Mouse (Mus musculus) urinary bladder, adult 18-20 months (tissue): ENCODE measurements at regions not wholly inside any gene's neighbourhood (a gene's known extent, or its start where the extent isn't known, plus 50 kb on each side); places are given as distances from the start of the nearest gene placed in this dataset.
A peak's percentile ranks its signal among the peaks of the same experiment; 100 is the strongest.

ENCODE experiments used
- DNase-seq, 2 experiments: peaks; one replicate each; pipeline ENCODE4 v3.0.0; 2022; ENCODE audit warnings: low spot score in 2 of 2, mixed read lengths in 2 of 2

- DNase-seq, result peak; percentile 32 to 82
These were observed 55.6 kb upstream of the Cep85l start for GRCm38 (mm10) chr10:53435181-53435874.

GRCm38 (mm10) chr10:53434376-53435171 is 54.8 kb upstream of the Cep85l start:
- peak; percentile 26 to 27 for DNase-seq

- DNase-seq, result no peak
These were observed 53.0 kb upstream of the Cep85l start for GRCm38 (mm10) chr10:53432794-53433193.

- no peak for DNase-seq
These were observed 50.0 kb upstream of the Cep85l start for GRCm38 (mm10) chr10:53429539-53430344.
